Mouse (Mus musculus) mature B cell (primary cell): ENCODE results near the gene Meltf.

ENCODE experiments used
- in situ Hi-C: fragments of 300-500 bp; cut with MboI; formaldehyde crosslinking; loops from 2 replicates; pipeline ENCODE4 v1.14.3; 2019

The Meltf gene

GRCm38 (mm10) chr16:31878573-31879257 lies at the start of gene Meltf:
Gene Meltf, plus strand, starts transcription at chr16:31878810.
- in situ Hi-C loops: no loop called here

GRCm38 (mm10) chr16:31830726-31831125 lies 47.9 kb upstream of the Meltf start:
- in situ Hi-C loops: no loop called here

- in situ Hi-C loops: no loop called here
Measured at GRCm38 (mm10) chr16:31832630-31833422, 45.8 kb upstream of the Meltf start.

GRCm38 (mm10) chr16:31834011-31834584 lies 44.5 kb upstream of the Meltf start:
- in situ Hi-C loops: no loop called here

- in situ Hi-C loops: no loop called here
Measured at GRCm38 (mm10) chr16:31834662-31835318, 43.8 kb upstream of the Meltf start.

DNA sequence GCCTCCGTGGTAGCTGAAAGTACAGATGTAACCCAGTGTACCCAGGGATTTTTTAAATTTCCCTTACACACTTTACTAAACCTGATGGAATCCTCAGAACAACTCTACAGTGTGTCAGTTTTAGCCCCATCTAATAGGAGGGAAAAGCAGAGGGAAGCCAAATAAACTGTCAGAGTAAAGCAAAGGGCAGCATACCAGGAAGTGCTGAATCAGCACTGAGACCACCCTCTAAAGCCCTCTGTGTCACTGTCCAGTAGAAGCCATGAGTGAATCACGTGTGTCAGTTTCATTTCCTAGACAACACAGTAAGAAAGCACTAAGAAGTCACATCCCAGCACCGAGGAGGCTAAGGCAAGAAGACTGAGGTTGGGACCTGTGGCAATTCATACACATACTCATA lies 41.2 kb upstream of the Meltf start:
- in situ Hi-C loops: no loop called here

DNA sequence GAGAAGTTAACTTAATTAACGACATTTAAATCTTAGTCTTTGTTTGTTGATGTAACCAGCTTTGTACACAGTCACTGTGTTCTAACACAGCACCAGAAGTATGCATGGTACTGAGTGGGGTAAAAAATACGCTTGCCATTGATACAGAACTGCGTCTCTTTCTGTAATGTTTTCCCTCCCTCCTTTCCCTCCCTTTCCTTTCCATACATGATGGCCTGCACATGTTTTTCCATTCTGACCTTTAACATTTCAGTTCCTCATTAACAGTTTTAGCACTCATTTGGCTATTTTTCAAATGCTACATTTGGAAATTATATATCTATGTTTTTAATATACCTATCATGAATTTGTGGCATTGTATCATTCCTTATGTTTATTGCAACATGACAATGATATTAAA lies 34.4 kb upstream of the Meltf start:
- in situ Hi-C loops: no loop called here

GRCm38 (mm10) chr16:31846763-31847162 lies 31.8 kb upstream of the Meltf start:
- in situ Hi-C loops: no loop called here

GRCm38 (mm10) chr16:31863920-31864319 lies 14.7 kb upstream of the Meltf start:
- in situ Hi-C loops: no loop called here

DNA sequence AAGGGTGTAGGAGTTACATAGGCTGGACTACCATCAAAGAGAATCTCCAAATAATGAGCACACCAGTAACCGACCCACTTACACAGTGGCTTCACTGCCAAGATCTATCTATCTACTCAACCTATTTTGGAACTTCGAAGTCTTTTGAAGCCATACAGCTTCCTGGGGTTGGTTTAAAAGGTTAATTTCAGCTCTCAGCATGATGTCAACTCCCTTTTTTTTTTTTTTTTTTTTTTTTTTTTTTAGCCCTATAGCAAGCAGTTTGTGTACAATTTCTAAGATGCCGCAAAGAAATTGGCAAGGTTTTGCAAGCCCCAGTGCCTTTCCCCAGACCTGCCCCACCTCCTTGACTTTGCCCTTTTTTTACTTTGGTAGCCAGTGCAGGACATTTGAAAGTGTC lies 13.4 kb upstream of the Meltf start:
- in situ Hi-C loops: no loop called here

GRCm38 (mm10) chr16:31866911-31867310 lies 11.7 kb upstream of the Meltf start:
- in situ Hi-C loops: no loop called here

GRCm38 (mm10) chr16:31867736-31868135 lies 10.9 kb upstream of the Meltf start:
- in situ Hi-C loops: no loop called here

DNA sequence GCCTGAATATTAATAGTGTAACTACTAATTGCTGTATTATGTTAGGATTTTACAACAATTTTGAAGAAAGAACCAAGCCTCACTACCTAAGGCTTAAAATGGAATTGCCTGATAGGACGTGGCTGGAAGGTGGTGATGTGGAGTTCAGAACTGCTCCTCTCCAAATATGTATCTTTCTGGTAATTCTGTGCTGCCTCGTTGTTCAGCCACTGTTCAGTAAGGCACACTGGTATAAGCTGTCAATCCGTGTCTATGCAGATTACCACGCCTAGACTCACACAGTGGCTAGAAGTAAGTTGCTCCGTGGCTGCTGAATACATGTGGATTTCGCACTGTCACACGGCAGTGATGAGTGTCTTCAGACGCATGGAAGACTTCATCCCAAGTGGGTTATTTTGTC lies 4.9 kb upstream of the Meltf start:
- in situ Hi-C loops: no loop called here

GRCm38 (mm10) chr16:31875391-31875790 lies 3.2 kb upstream of the Meltf start:
- in situ Hi-C loops: no loop called here

GRCm38 (mm10) chr16:31876386-31876785 lies 2.2 kb upstream of the Meltf start:
- in situ Hi-C loops: no loop called here

DNA sequence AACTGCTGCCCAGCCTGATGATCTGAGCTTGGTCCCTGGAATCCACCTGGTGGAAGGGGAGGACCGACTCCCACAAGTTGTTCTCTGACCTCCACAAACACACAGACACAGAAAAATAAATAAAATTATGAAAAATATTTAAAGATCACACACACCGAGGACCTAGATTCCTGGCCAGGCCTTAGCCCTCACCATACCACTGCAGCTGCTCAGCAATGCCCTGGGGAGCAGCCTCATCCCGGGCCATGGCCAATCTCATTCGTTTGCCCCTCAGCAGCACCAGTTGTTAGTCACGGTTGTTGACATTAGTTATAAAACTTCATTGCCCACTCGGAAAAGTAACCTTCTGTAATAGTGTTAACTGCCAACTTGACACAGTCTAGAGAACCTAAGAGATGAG lies 558 bp upstream of the Meltf start:
- in situ Hi-C loops: no loop called here

- in situ Hi-C loops: no loop called here
Measured at GRCm38 (mm10) chr16:31880146-31880840, 1.7 kb downstream of the Meltf start.

GRCm38 (mm10) chr16:31882381-31882908 lies 3.8 kb downstream of the Meltf start:
- in situ Hi-C loops: no loop called here

DNA sequence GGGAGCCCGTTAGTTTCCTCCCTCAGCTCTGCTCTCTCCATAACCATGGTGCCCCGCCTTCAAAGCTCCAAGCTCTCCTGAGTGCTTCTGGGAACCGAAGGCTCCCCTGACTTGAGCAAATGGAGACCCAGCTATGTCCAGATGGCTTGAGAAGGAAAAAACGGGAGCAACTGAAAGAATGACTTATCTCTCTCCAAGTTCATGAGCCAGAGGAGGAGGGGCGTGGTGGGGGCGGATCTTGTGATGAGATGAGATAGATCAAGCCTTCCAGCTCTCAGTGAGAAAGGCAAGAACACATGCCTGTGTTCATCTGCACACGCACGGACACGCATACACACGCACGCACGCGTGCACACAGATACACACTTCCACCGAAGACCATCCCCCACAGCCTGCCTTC lies 4.7 kb downstream of the Meltf start:
- in situ Hi-C loops: no loop called here

GRCm38 (mm10) chr16:31883902-31884301 lies 5.3 kb downstream of the Meltf start:
- in situ Hi-C loops: no loop called here

- in situ Hi-C loops: no loop called here
Measured at GRCm38 (mm10) chr16:31890907-31891306, 12.3 kb downstream of the Meltf start.
